Mouse (Mus musculus): Measurements from ENCODE around the gene BC051142.
"Not testable (repeated sequence)": the region's sequence is repeated elsewhere in the genome, so short reads cannot be mapped to it uniquely, and the experiment has no call there.

Gene BC051142

DNA sequence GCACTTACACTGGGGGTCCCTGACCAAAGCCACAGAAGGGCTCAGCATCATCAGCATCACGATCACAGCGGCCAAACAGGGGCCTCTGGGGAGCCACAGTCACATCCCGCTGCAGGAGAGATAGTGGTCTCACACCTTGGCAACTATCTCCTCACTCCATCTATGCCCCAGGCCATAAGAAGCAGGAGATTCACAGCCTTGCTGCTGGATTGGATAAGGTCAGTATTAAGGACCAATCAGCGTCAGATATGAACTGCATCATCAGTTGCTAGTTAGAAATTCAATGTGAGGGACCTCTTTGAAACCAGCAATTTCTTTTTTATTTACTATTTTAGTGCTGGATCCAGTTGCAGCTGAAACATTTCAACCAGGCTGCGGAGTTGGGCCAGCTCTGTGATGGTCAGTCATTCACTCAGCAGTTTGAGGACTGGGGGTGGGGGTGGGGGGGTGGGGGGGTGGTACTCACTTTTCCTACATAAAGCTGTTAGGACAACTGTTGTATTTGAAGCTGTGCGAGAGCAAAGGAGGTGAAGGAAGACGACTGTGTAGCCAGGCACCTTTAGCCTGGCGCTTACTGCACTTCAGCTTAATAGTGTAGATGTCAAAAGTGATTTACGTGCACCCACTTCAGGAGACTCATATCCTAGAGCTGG, 436 bp upstream of the BC051142 start:
- DNase-seq (ENCODE audit: extremely low read depth, insufficient read length, low spot score) = no peak

- DNase-seq (ENCODE audit: extremely low read depth, insufficient read length, low spot score) = no peak
These were observed 735 bp downstream of the BC051142 start for GRCm38 (mm10) chr17:34399394-34399715.

GRCm38 (mm10) chr17:34411117-34411516, 12.5 kb downstream of the BC051142 start:
- no peak for DNase-seq (ENCODE audit: extremely low read depth, insufficient read length, low spot score)

DNA sequence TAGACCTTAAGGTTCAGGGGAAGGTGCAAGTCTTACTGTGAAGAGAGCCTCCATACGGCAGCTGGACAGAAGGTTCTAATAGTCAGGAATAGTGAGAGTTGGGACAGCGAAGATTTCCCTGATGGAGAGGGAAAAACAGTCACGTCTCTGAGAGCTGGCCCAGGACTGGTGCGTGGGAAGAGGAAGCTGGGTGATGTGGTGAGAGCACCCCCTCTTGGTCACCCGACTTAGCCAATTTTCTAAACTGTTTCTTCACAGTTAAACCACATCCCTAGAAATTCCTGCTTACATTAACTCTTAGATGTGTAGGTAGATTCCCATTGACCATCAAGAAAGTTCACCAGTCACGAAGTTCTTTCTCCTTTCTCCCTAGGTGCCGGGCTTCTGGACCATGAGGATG, 21.4 kb downstream of the BC051142 start:
- DNase-seq (ENCODE audit: extremely low read depth, insufficient read length, low spot score) = no peak

GRCm38 (mm10) chr17:34427597-34427996, 29.0 kb downstream of the BC051142 start:
- DNase-seq (ENCODE audit: extremely low read depth, insufficient read length, low spot score) = peak; percentile 30

GRCm38 (mm10) chr17:34437120-34437519, 38.5 kb downstream of the BC051142 start:
- DNase-seq (ENCODE audit: extremely low read depth, insufficient read length, low spot score) = no peak

DNA sequence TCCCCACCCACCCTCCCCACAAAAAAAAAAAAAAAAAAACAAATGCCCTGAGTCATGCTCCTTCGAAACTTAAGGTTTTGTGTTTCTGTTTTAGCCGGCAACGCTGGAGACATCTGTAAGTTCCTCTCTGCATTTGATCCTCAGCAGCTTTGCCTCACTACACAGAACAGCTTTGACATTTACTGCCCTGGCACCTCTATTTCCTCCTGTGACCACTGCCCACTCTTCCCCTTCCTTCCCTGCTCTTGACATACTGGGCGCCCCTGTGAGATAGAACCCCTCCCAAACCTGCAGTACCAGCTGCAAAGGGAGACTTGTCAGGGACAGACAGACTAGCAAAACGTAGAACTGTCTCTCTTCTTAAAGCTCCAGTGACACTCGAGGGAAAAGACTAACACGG, 39.0 kb downstream of the BC051142 start:
- DNase-seq (ENCODE audit: extremely low read depth, insufficient read length, low spot score) = no peak

DNA sequence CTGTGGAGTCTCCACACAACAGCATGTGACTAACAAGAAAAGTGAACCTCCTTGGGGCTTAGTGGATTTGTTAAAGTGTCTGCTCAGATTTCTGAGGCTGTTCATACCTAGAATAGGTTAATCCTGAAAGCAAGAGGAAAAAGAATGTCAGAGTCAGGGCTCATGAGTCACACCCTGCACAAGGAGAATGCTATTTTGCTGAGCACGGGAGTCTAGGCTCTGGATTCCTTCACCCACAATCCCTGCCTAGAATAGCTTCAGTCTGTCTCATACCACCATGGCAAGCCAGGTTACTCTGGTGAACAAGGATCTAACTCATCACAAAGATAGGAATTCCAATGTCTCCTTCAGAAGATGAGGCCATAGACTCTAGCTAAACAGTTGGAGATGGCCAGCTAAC, 40.0 kb downstream of the BC051142 start:
- DNase-seq (ENCODE audit: extremely low read depth, insufficient read length, low spot score) = no peak

- DNase-seq (ENCODE audit: extremely low read depth, insufficient read length, low spot score) = no peak
These were observed 41.2 kb downstream of the BC051142 start for GRCm38 (mm10) chr17:34439795-34440194.

- no peak for DNase-seq (ENCODE audit: extremely low read depth, insufficient read length, low spot score)
These were observed 43.4 kb downstream of the BC051142 start for GRCm38 (mm10) chr17:34441990-34442389.

DNA sequence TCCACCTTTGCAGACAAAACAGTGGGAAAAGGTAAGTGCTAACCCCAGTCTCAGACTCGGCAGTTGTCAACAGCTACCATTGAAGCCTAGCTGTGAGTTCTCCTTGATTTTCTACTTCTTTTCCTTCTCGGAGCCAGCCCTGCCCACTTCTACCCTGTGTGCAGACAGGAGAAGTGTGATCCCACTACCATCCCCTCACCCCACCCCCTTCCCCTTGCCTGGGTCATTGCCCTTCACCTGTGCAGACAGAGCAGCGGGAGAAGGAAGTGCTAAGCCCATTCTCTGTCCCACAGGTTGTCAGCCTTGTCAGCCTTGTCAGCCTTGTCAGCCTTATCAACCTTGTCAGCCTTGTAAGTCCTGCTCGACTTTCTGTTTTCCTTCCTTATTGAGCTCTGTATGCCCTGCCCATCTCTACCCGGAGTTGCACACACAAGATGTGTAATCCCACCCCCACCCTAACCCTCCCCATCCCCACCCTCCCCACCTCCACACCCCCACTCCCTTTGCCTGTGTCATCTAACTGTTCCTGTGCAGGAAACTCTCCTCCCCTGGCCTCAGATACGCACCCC, 49.9 kb downstream of the BC051142 start:
- no peak for DNase-seq (ENCODE audit: extremely low read depth, insufficient read length, low spot score)

GRCm38 (mm10) chr17:34457668-34458067, 59.0 kb downstream of the BC051142 start:
- no peak for DNase-seq (ENCODE audit: extremely low read depth, insufficient read length, low spot score)

GRCm38 (mm10) chr17:34459255-34459654, 60.6 kb downstream of the BC051142 start:
- no peak for DNase-seq (ENCODE audit: extremely low read depth, insufficient read length, low spot score)

GRCm38 (mm10) chr17:34465906-34466305, 67.3 kb downstream of the BC051142 start:
- not testable (repeated sequence) for DNase-seq (ENCODE audit: extremely low read depth, insufficient read length, low spot score)

- no peak for DNase-seq (ENCODE audit: extremely low read depth, insufficient read length, low spot score)
These were observed 71.9 kb downstream of the BC051142 start for GRCm38 (mm10) chr17:34470491-34470890.

DNA sequence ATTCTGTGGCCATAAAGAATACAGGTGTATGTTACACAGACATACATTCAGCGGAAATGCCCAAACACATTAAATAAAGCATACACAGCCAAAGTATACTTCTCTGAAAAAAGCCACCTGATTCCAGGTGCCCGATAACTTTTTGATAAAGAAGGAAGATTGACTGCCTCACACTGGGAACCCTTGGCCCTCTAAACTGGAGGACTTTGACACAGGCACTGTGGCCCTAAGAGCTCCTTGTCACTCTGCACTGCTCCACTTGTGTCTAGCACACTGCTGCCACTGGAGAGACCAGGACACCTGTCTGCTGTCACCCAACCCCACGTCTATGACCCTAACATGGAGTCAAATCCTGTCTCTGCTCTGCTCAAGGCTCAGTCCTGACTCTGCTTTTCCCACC, 76.4 kb downstream of the BC051142 start:
- DNase-seq (ENCODE audit: extremely low read depth, insufficient read length, low spot score) = no peak

- DNase-seq (ENCODE audit: extremely low read depth, insufficient read length, low spot score) = no peak
These were observed 77.8 kb downstream of the BC051142 start for GRCm38 (mm10) chr17:34476427-34476826.

- DNase-seq (ENCODE audit: extremely low read depth, insufficient read length, low spot score) = not testable (repeated sequence)
These were observed 78.8 kb downstream of the BC051142 start, which contains the start of gene Btnl4 for GRCm38 (mm10) chr17:34477238-34478013. TSS of gene Btnl4 (minus strand) at chr17:34477318.

DNA sequence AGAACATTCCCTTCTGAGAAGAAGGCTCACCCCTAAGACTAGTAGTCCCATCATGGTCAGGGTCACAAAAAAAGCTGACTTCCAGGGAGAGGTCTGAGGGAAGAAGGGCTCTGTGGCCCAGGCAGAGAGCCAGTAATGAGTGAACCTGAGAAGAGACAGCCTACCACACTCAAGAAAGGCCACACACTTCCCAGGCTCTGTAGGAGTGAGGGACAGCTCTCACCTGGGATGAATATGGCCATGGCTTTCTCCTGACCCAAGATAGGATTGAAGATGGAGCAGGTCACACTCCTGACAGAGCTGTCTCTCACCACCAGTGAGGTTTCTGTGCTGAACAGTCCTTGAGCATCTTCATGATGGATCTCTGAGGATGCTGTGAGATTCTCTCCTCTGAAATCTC, 94.2 kb downstream of the BC051142 start:
- no peak for DNase-seq (ENCODE audit: extremely low read depth, insufficient read length, low spot score)

GRCm38 (mm10) chr17:34495156-34495555, 96.5 kb downstream of the BC051142 start:
- DNase-seq (ENCODE audit: extremely low read depth, insufficient read length, low spot score) = not testable (repeated sequence)

DNA sequence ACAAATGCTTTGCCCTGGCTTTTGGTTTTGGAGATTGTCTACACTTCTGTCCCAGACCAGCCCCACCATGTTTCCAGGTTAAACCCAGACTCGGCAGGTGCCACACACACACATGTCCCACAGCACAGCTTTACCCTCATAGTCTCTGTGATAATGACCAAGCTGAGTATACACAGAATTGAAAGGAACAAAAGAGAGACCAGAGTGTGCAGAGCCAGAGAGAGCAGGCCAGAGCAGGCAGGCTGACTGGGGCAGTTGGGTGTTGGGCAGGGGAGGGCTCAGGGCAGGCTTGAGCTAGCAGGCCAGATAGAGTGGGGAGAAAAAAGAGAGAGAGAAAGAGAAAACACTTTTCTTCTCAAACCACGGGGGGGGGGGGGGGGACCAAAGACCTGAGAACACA, 97.9 kb downstream of the BC051142 start:
- DNase-seq (ENCODE audit: extremely low read depth, insufficient read length, low spot score) = no peak

- not testable (repeated sequence) for DNase-seq (ENCODE audit: extremely low read depth, insufficient read length, low spot score)
These were observed 98.7 kb downstream of the BC051142 start for GRCm38 (mm10) chr17:34497319-34497718.

All from 3134 (cell line).